Mouse (Mus musculus): ENCODE data around the gene Tprn. TPM values are rescaled to one million over a fixed set of nuclear protein-coding genes. Genes with fewer than 3 reads are reported as not detected.

Tprn gene
- polyA plus RNA-seq, 1 experiment: 17.1 TPM

GRCm38 (mm10) chr2:25310180-25310579, 47.8 kb downstream of the Tprn start:
- peaks cover 7% of the 10 kb centered on the region for H3K27me3 ChIP-seq (ENCODE audit: control insufficient read depth, insufficient read depth, low read length)
- DNase-seq (ENCODE audit: low read depth in 1 of 2, low spot score in 2 of 2): no peak
- no peak overlapping the region for H3K27ac ChIP-seq (ENCODE audit: insufficient read depth, low read length)
- no peak overlapping the region for H3K4me3 ChIP-seq (ENCODE audit: extremely low read depth, insufficient read depth, insufficient read length)
- 55% methylated on average over 10 of the region's 10 CpGs for WGBS
- no peaks in the 10 kb centered on the region for H3K36me3 ChIP-seq (ENCODE audit: control insufficient read depth, insufficient read depth, low read length)
- H3K4me1 ChIP-seq (ENCODE audit: control insufficient read depth, insufficient read depth, insufficient read length): no peaks in the 10 kb centered on the region; the same call in 1 of the 2 replicates
- TF ChIP-seq POLR2A (IDR thresholded peaks at IDR 0.05; ENCODE audit: low read depth, low read length) (no peak), CTCF (IDR thresholded peaks at IDR 0.05; ENCODE audit: extremely low read depth, insufficient read depth, insufficient read length, insufficient replicate concordance) (no peak)

GRCm38 (mm10) chr2:25310969-25311368, 48.6 kb downstream of the Tprn start:
- 5% methylated on average over 22 of the region's 22 CpGs for WGBS
- no peak overlapping the region for H3K27ac ChIP-seq (ENCODE audit: insufficient read depth, low read length)
- no peak overlapping the region for H3K4me3 ChIP-seq (ENCODE audit: extremely low read depth, insufficient read depth, insufficient read length)
- no peaks in the 10 kb centered on the region for H3K4me1 ChIP-seq (ENCODE audit: control insufficient read depth, insufficient read depth, insufficient read length)
- H3K36me3 ChIP-seq (ENCODE audit: control insufficient read depth, insufficient read depth, low read length): no peaks in the 10 kb centered on the region
- peaks cover 6% of the 10 kb centered on the region for H3K27me3 ChIP-seq (ENCODE audit: control insufficient read depth, insufficient read depth, low read length)
- DNase-seq (ENCODE audit: low read depth in 1 of 2, low spot score in 2 of 2): no peak
- no peak for TF ChIP-seq POLR2A (IDR thresholded peaks at IDR 0.05; ENCODE audit: low read depth, low read length)
- no peak for TF ChIP-seq CTCF (IDR thresholded peaks at IDR 0.05; ENCODE audit: extremely low read depth, insufficient read depth, insufficient read length, insufficient replicate concordance)

GRCm38 (mm10) chr2:25311491-25311891, 49.1 kb downstream of the Tprn start:
- 9% methylated on average over 11 of the region's 11 CpGs for WGBS
- DNase-seq (ENCODE audit: low read depth in 1 of 2, low spot score in 2 of 2): no peak
- Histone ChIP-seq H3K36me3 (ENCODE audit: control insufficient read depth, insufficient read depth, low read length) (no peaks in the 10 kb centered on the region), H3K27me3 (ENCODE audit: control insufficient read depth, insufficient read depth, low read length) (peaks cover 6% of the 10 kb centered on the region), H3K4me3 (ENCODE audit: extremely low read depth, insufficient read depth, insufficient read length) (no peak overlapping the region), H3K4me1 (ENCODE audit: control insufficient read depth, insufficient read depth, insufficient read length) (no peaks in the 10 kb centered on the region), H3K27ac (ENCODE audit: insufficient read depth, low read length) (no peak overlapping the region)
- TF ChIP-seq POLR2A (IDR thresholded peaks at IDR 0.05; ENCODE audit: low read depth, low read length) (no peak), CTCF (IDR thresholded peaks at IDR 0.05; ENCODE audit: extremely low read depth, insufficient read depth, insufficient read length, insufficient replicate concordance) (no peak)

GRCm38 (mm10) chr2:25318119-25318966, 55.9 kb downstream of the Tprn start:
- Histone ChIP-seq H3K27ac (ENCODE audit: insufficient read depth, low read length) (no peak overlapping the region), H3K36me3 (ENCODE audit: control insufficient read depth, insufficient read depth, low read length) (no peaks in the 10 kb centered on the region), H3K4me3 (ENCODE audit: extremely low read depth, insufficient read depth, insufficient read length) (no peak overlapping the region), H3K4me1 (ENCODE audit: control insufficient read depth, insufficient read depth, insufficient read length) (peaks cover 7% of the 10 kb centered on the region; the same call in 1 of the 2 replicates), H3K27me3 (ENCODE audit: control insufficient read depth, insufficient read depth, low read length) (peaks cover 2% of the 10 kb centered on the region)
- DNase-seq (ENCODE audit: low read depth in 1 of 2, low spot score in 2 of 2): no peak
- 6% methylated on average over 31 of the region's 31 CpGs for WGBS
- TF ChIP-seq CTCF (IDR thresholded peaks at IDR 0.05; ENCODE audit: extremely low read depth, insufficient read depth, insufficient read length, insufficient replicate concordance): no peak
- TF ChIP-seq POLR2A (IDR thresholded peaks at IDR 0.05; ENCODE audit: low read depth, low read length): no peak

- Histone ChIP-seq H3K27me3 (ENCODE audit: control insufficient read depth, insufficient read depth, low read length) (peaks cover 2% of the 10 kb centered on the region), H3K4me1 (ENCODE audit: control insufficient read depth, insufficient read depth, insufficient read length) (peaks cover 7% of the 10 kb centered on the region; the same call in 1 of the 2 replicates), H3K27ac (ENCODE audit: insufficient read depth, low read length) (no peak within 1 kb of the TSS), H3K4me3 (ENCODE audit: extremely low read depth, insufficient read depth, insufficient read length) (no peak within 1 kb of the TSS), H3K36me3 (ENCODE audit: control insufficient read depth, insufficient read depth, low read length) (no peaks in the 10 kb centered on the region)
- TF ChIP-seq CTCF (IDR thresholded peaks at IDR 0.05; ENCODE audit: extremely low read depth, insufficient read depth, insufficient read length, insufficient replicate concordance) (no peak), POLR2A (IDR thresholded peaks at IDR 0.05; ENCODE audit: low read depth, low read length) (no peak)
- peak in 1 of 2 experiments; percentile 34 for DNase-seq (ENCODE audit: low read depth in 1 of 2, low spot score in 2 of 2)
- WGBS: 11% methylated on average over 58 of the region's 58 CpGs
Observed at GRCm38 (mm10) chr2:25318971-25319773, 56.8 kb downstream of the Tprn start, which contains the start of gene Grin1. Gene Grin1 (minus strand): TSS chr2:25319187.

Other genes with a start within 250 kb of the Tprn start
- 43.0 and 81.9 TPM in 2 replicates for gene Nsmf, start 208.3 kb upstream of the Tprn start, polyA plus RNA-seq (2012; rRNA removed)
- gene Entpd8, start 182.3 kb upstream of the Tprn start, polyA plus RNA-seq (2012; rRNA removed): 0.05 and 0.14 TPM in 2 replicates
- 0.21 and 0.25 TPM in 2 replicates for gene Noxa1, start 167.5 kb upstream of the Tprn start, polyA plus RNA-seq (2012; rRNA removed)
- gene Nrarp, start 81.9 kb upstream of the Tprn start, polyA plus RNA-seq (2012; rRNA removed): 8.0 and 13.8 TPM in 2 replicates
- 77.5 and 104 TPM in 2 replicates for gene Tor4a, start 65.7 kb upstream of the Tprn start, polyA plus RNA-seq (2012; rRNA removed)
- gene Nelfb, start 51.1 kb upstream of the Tprn start, polyA plus RNA-seq (2012; rRNA removed): 61.6 and 68.1 TPM in 2 replicates
- 0.05 TPM in 1 of 2 replicates, not detected in the other for gene Stpg3, start 48.0 kb upstream of the Tprn start, polyA plus RNA-seq (2012; rRNA removed)
- gene Fam166a, start 43.9 kb upstream of the Tprn start, polyA plus RNA-seq (2012; rRNA removed): 0.11 and 0.16 TPM in 2 replicates
- gene Tubb4b, start 37.9 kb upstream of the Tprn start, polyA plus RNA-seq (2012; rRNA removed): 222 and 307 TPM in 2 replicates
- gene Slc34a3, start 28.3 kb upstream of the Tprn start, polyA plus RNA-seq (2012; rRNA removed): 0.04 and 0.06 TPM in 2 replicates
- gene Rnf224, start 25.8 kb upstream of the Tprn start, polyA plus RNA-seq (2012; rRNA removed): not detected in 2 replicates
- gene Rnf208, start 20.4 kb upstream of the Tprn start, polyA plus RNA-seq (2012; rRNA removed): 1.8 and 2.1 TPM in 2 replicates
- not detected in 2 replicates for gene Cysrt1, start 20.2 kb upstream of the Tprn start, polyA plus RNA-seq (2012; rRNA removed)
- 21.0 and 25.2 TPM in 2 replicates for gene AL732309.1, start 15.8 kb upstream of the Tprn start, polyA plus RNA-seq (2012; rRNA removed)
- 44.4 and 60.5 TPM in 2 replicates for gene Tmem203, start 7.2 kb upstream of the Tprn start, polyA plus RNA-seq (2012; rRNA removed)
- 45.5 and 67.8 TPM in 2 replicates for gene Ssna1, start 9.8 kb downstream of the Tprn start, polyA plus RNA-seq (2012; rRNA removed)
- gene Anapc2, start 9.9 kb downstream of the Tprn start, polyA plus RNA-seq (2012; rRNA removed): 55.7 and 68.8 TPM in 2 replicates
- gene Tmem210, start 25.5 kb downstream of the Tprn start, polyA plus RNA-seq (2012; rRNA removed): not detected in 2 replicates
- 0.28 and 0.77 TPM in 2 replicates for gene Lrrc26, start 27.3 kb downstream of the Tprn start, polyA plus RNA-seq (2012; rRNA removed)
- 0.04 and 0.26 TPM in 2 replicates for gene Grin1, start 56.6 kb downstream of the Tprn start, polyA plus RNA-seq (2012; rRNA removed)
- 11.4 and 14.6 TPM in 2 replicates for gene Man1b1, start 69.7 kb downstream of the Tprn start, polyA plus RNA-seq (2012; rRNA removed)
- gene Dpp7, start 93.7 kb downstream of the Tprn start, polyA plus RNA-seq (2012; rRNA removed): 35.1 and 41.8 TPM in 2 replicates
- 28.4 and 55.4 TPM in 2 replicates for gene Uap1l1, start 103.1 kb downstream of the Tprn start, polyA plus RNA-seq (2012; rRNA removed)
- gene Sapcd2, start 109.7 kb downstream of the Tprn start, polyA plus RNA-seq (2012; rRNA removed): 6.7 and 9.4 TPM in 2 replicates
- 5.0 and 5.9 TPM in 2 replicates for gene Entpd2, start 133.3 kb downstream of the Tprn start, polyA plus RNA-seq (2012; rRNA removed)
- 31.0 and 36.5 TPM in 2 replicates for gene Npdc1, start 136.7 kb downstream of the Tprn start, polyA plus RNA-seq (2012; rRNA removed)
- 2.4 and 3.7 TPM in 2 replicates for gene Fut7, start 160.6 kb downstream of the Tprn start, polyA plus RNA-seq (2012; rRNA removed)
- gene Abca2, start 166.1 kb downstream of the Tprn start, polyA plus RNA-seq (2012; rRNA removed): 61.1 and 67.6 TPM in 2 replicates
- gene Clic3, start 194.2 kb downstream of the Tprn start, polyA plus RNA-seq (2012; rRNA removed): 2.5 and 3.1 TPM in 2 replicates
- gene Paxx, start 198.5 kb downstream of the Tprn start, polyA plus RNA-seq (2012; rRNA removed): 68.7 and 86.4 TPM in 2 replicates
- 0.27 and 7.8 TPM in 2 replicates for gene Ptgds, start 207.4 kb downstream of the Tprn start, polyA plus RNA-seq (2012; rRNA removed)
- gene Lcn12, start 231.3 kb downstream of the Tprn start, polyA plus RNA-seq (2012; rRNA removed): not detected in 2 replicates
- gene Fbxw5, start 238.1 kb downstream of the Tprn start, polyA plus RNA-seq (2012; rRNA removed): 34.7 and 42.0 TPM in 2 replicates
- 1.9 TPM in 2 replicates for gene C8g, start 239.1 kb downstream of the Tprn start, polyA plus RNA-seq (2012; rRNA removed)